Mouse (Mus musculus): Measurements from ENCODE around the gene Krtap13. TPM values are rescaled to one million over a fixed set of nuclear protein-coding genes. Genes with fewer than 3 reads are reported as not detected.

The Krtap13 gene
- total and polyA plus RNA-seq, 2 experiments from 2014 or later: not detected

DNA sequence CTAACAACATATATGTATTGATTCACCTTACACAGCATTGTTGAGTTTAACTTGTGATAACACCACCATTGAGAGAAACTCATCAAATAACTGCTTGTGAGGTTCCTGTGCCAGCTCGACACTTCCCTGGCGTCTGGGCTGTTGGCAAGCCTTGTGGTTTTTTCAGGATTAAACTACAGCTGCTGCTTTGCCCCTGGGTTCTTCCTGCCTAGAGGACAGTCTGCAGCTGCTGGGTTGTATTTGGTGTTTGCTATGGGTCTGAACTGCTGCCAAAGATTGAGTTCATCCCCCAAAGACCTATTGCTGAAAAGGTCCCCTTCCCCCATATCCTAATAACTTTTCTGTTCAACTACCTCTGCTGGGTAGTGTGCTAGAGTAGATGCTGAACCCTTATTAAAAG lies 16.0 kb downstream of the Krtap13 start:
- DNase-seq (ENCODE audit: low spot score) (peak; percentile 65), ATAC-seq (peak; percentile 63; the same call in 1 of the 2 replicates)
- Histone ChIP-seq H3K36me3 (ENCODE audit: insufficient read depth, low read length) (no peaks in the 10 kb centered on the region), H3K27ac (no peak overlapping the region), H3K4me3 (ENCODE audit: low read length) (no peak overlapping the region), H3K27me3 (ENCODE audit: insufficient read depth, low read length) (no peaks in the 10 kb centered on the region), H3K4me1 (ENCODE audit: insufficient read depth, low read length) (no peaks in the 10 kb centered on the region), H3K9ac (replicated peaks; ENCODE audit: low read length) (no peak overlapping the region), H3K9me3 (ENCODE audit: low read length) (no peaks in the 10 kb centered on the region), H3K4me2 (ENCODE audit: low read depth, low read length) (no peak overlapping the region)
- TF ChIP-seq CTCF (IDR thresholded peaks at IDR 0.05; ENCODE audit: low read depth): no peak
- 35% methylated on average over 2 of the region's 2 CpGs for WGBS

DNA sequence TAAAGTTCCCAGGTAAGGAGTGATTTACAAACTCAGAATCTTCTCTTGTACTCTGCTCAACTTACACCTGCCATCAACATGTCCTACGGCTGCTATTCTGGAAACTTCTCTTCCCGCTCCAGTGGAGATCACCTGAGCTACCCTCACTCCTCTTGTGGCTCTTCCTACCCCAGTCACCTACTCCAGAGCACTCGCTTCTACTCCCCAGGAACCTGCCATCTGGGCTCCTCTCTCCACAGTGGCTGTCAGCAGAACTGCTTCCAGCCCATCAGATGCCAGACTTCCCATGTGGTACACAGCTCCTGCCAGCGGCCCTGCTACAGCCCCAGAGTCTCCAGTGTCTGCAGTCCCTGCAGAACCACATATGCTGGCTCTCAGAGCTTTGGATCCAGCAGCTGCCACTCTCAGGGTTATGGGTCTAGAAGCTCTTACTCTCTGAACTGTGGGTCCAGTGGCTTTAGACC lies 22.6 kb downstream of the Krtap13 start, which contains the start of gene Krtap13-1:
Krtap13-1 (plus strand) TSS at position 51 of the 464 bp plus-strand sequence.
- H3K4me2 ChIP-seq (ENCODE audit: low read depth, low read length): no peak within 1 kb of the TSS
- no peaks in the 10 kb centered on the region for H3K9me3 ChIP-seq (ENCODE audit: low read length)
- no peaks in the 10 kb centered on the region for H3K4me1 ChIP-seq (ENCODE audit: insufficient read depth, low read length)
- no peak within 1 kb of the TSS for H3K27ac ChIP-seq
- WGBS: 74% methylated on average over 4 of the region's 4 CpGs
- no peaks in the 10 kb centered on the region for H3K36me3 ChIP-seq (ENCODE audit: insufficient read depth, low read length)
- DNase-seq (ENCODE audit: low spot score): peak; percentile 37
- H3K4me3 ChIP-seq (ENCODE audit: low read length): no peak within 1 kb of the TSS
- H3K9ac ChIP-seq (replicated peaks; ENCODE audit: low read length): no peak within 1 kb of the TSS
- TF ChIP-seq CTCF (IDR thresholded peaks at IDR 0.05; ENCODE audit: low read depth): no peak
- peak; percentile 67 for ATAC-seq
- H3K27me3 ChIP-seq (ENCODE audit: insufficient read depth, low read length): no peaks in the 10 kb centered on the region

DNA sequence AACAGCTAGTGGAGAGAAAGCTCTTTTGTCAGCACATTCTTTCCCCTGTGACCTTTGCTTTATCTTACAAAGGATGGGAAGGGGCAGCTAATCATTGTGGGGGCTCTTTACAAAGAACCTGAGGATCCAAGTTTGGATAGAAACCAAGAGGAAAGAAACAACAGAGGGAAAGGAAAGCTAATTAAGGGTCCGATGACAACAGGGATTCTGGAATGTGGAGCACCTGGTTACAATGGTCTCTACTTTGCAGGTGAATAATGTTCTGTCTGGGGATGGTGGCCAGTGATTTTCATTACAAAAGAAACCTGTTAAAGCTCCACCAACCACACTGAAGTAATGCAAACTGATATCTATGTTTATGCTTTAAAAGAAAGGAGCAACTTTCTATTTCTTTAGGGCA lies 31.4 kb downstream of the Krtap13 start:
- Histone ChIP-seq H3K27ac (no peak overlapping the region), H3K4me3 (ENCODE audit: low read length) (no peak overlapping the region), H3K4me2 (ENCODE audit: low read depth, low read length) (no peak overlapping the region), H3K4me1 (ENCODE audit: insufficient read depth, low read length) (no peaks in the 10 kb centered on the region), H3K9ac (replicated peaks; ENCODE audit: low read length) (no peak overlapping the region), H3K36me3 (ENCODE audit: insufficient read depth, low read length) (no peaks in the 10 kb centered on the region), H3K9me3 (ENCODE audit: low read length) (no peaks in the 10 kb centered on the region), H3K27me3 (ENCODE audit: insufficient read depth, low read length) (no peaks in the 10 kb centered on the region)
- ATAC-seq (no peak), DNase-seq (ENCODE audit: low spot score) (no peak)
- WGBS: 12% methylated on average over 1 of the region's 1 CpGs
- no peak for TF ChIP-seq CTCF (IDR thresholded peaks at IDR 0.05; ENCODE audit: low read depth)

DNA sequence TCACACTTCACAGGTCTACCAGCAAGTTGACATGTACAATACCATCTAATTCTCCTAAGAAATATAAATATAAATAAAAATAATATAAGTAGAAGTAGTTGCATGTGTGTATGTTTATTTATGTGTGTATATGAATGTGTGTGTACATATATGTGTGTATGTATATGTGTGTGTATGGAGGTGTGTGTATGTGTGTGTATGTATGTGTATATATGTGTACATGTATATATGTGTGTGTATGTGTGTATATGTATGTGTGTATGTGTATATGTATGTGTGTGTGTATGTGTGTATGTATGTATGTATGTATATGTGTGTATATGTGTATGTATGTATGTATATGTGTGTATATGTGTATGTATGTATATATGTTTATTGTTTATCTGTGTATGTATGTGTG lies 34.9 kb downstream of the Krtap13 start:
- no peak overlapping the region for H3K4me2 ChIP-seq (ENCODE audit: low read depth, low read length)
- H3K27ac ChIP-seq: no peak overlapping the region
- H3K4me1 ChIP-seq (ENCODE audit: insufficient read depth, low read length): no peaks in the 10 kb centered on the region
- no peaks in the 10 kb centered on the region for H3K36me3 ChIP-seq (ENCODE audit: insufficient read depth, low read length)
- no peak for ATAC-seq
- no peaks in the 10 kb centered on the region for H3K27me3 ChIP-seq (ENCODE audit: insufficient read depth, low read length)
- H3K9ac ChIP-seq (replicated peaks; ENCODE audit: low read length): no peak overlapping the region
- TF ChIP-seq CTCF (IDR thresholded peaks at IDR 0.05; ENCODE audit: low read depth): no peak
- H3K4me3 ChIP-seq (ENCODE audit: low read length): no peak overlapping the region
- no peak for DNase-seq (ENCODE audit: low spot score)
- H3K9me3 ChIP-seq (ENCODE audit: low read length): no peaks in the 10 kb centered on the region

DNA sequence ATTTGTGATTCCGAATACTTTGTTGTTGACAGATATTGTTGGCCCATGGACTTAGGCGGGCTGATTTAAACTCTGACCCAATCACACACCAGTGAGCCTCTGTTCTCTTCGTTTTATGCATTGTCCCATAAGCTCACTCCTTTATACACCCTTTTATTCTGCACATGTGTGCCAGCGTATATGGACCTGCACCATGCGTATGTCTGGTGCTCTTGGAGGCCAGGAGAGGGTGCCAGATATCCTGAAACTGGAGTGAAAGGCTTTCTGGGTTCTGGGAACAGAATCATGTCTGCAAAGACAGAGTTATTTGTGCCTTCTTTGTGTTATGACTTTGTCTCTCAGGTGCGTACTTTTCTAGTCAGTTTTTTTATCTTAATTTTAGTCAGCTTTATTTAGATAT lies 40.2 kb downstream of the Krtap13 start:
- no peak for ATAC-seq
- H3K4me3 ChIP-seq (ENCODE audit: low read length): no peak overlapping the region
- no peak overlapping the region for H3K4me2 ChIP-seq (ENCODE audit: low read depth, low read length)
- H3K4me1 ChIP-seq (ENCODE audit: insufficient read depth, low read length): no peaks in the 10 kb centered on the region
- DNase-seq (ENCODE audit: low spot score): peak; percentile 18
- H3K9me3 ChIP-seq (ENCODE audit: low read length): no peaks in the 10 kb centered on the region
- TF ChIP-seq CTCF (IDR thresholded peaks at IDR 0.05; ENCODE audit: low read depth): peak; percentile 46
- H3K36me3 ChIP-seq (ENCODE audit: insufficient read depth, low read length): no peaks in the 10 kb centered on the region
- no peaks in the 10 kb centered on the region for H3K27me3 ChIP-seq (ENCODE audit: insufficient read depth, low read length)
- WGBS: 88% methylated on average over 6 of the region's 6 CpGs
- H3K27ac ChIP-seq: no peak overlapping the region
- no peak overlapping the region for H3K9ac ChIP-seq (replicated peaks; ENCODE audit: low read length)

DNA sequence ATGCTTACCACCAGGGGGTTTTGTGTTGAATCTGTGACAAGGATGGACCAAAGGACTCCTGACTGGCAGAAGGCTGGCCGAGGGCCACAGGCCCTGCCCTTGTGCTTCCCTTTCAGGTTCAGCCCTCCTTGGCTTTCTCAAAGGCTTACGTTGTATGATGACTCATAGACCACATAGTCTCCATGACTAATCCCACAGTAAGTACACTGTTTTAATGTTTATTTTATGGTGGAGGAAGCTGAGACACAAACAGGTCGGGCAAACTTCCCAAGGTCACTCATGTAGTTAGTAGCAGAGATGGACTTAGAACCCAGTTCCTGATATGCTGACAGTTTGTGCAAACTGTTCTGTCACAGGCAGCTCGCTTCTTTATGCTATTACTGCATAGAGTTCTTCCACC lies 40.7 kb downstream of the Krtap13 start:
- no peaks in the 10 kb centered on the region for H3K9me3 ChIP-seq (ENCODE audit: low read length)
- no peak; the same call in 1 of the 2 replicates for TF ChIP-seq CTCF (IDR thresholded peaks at IDR 0.05; ENCODE audit: low read depth)
- 73% methylated on average over 4 of the region's 4 CpGs for WGBS

DNA sequence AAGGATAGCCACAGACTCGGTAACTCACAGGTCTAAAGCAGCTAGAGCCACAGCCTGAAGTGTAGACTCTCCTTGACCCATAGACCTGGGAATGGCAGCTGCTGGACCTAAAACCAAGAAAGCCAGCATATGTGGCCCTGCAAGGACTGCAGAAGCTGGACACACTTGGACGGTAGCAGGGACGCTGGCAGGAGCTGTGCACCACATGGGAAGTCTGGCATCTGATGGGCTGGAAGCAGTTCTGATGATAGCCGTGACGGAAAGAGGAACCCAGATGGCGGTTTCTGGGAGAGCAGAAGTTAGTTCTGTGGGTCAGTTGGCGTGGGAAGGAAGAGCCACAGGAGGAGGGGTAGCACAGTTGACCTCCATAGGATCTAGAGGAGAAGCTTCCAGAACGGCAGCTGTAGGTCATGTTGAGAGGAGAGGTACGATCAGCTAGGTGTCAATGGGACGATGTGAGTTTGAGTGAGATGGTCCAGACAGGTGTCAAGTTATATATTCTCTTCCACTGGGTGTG lies 43.9 kb downstream of the Krtap13 start, which contains the start of gene 2310061N02Rik:
2310061N02Rik (minus strand) TSS at position 467 of the 517 bp plus-strand sequence.
- H3K36me3 ChIP-seq (ENCODE audit: insufficient read depth, low read length): no peaks in the 10 kb centered on the region
- no peak within 1 kb of the TSS for H3K4me3 ChIP-seq (ENCODE audit: low read length)
- TF ChIP-seq CTCF (IDR thresholded peaks at IDR 0.05; ENCODE audit: low read depth): no peak
- DNase-seq (ENCODE audit: low spot score) (peak; percentile 9), ATAC-seq (peak; percentile 49; the same call in 1 of the 2 replicates)
- H3K9me3 ChIP-seq (ENCODE audit: low read length): no peaks in the 10 kb centered on the region
- 78% methylated on average over 10 of the region's 10 CpGs for WGBS
- no peak within 1 kb of the TSS for H3K9ac ChIP-seq (replicated peaks; ENCODE audit: low read length)
- H3K4me2 ChIP-seq (ENCODE audit: low read depth, low read length): no peak within 1 kb of the TSS
- H3K27me3 ChIP-seq (ENCODE audit: insufficient read depth, low read length): no peaks in the 10 kb centered on the region
- H3K4me1 ChIP-seq (ENCODE audit: insufficient read depth, low read length): no peaks in the 10 kb centered on the region
- no peak within 1 kb of the TSS for H3K27ac ChIP-seq

More for the DNA sequence above, 40.7 kb downstream of the Krtap13 start:
- H3K27ac ChIP-seq: no peak overlapping the region
- no peak overlapping the region for H3K9ac ChIP-seq (replicated peaks; ENCODE audit: low read length)
- no peaks in the 10 kb centered on the region for H3K36me3 ChIP-seq (ENCODE audit: insufficient read depth, low read length)
- H3K4me2 ChIP-seq (ENCODE audit: low read depth, low read length): no peak overlapping the region
- no peaks in the 10 kb centered on the region for H3K27me3 ChIP-seq (ENCODE audit: insufficient read depth, low read length)
- no peaks in the 10 kb centered on the region for H3K4me1 ChIP-seq (ENCODE audit: insufficient read depth, low read length)
- no peak overlapping the region for H3K4me3 ChIP-seq (ENCODE audit: low read length)
- DNase-seq (ENCODE audit: low spot score): no peak
- no peak for ATAC-seq

Measured in hindbrain, postnatal 0 days (tissue).